Mouse (Mus musculus) ES-Bruce4 (cell line): ENCODE data around the gene Mars.

ENCODE experiments used
- CTCF ChIP-seq: IDR thresholded peaks from one replicate; pipeline ENCODE4 v1.8.1; 2011; ENCODE audit warnings: low read depth, low read length
- EP300 ChIP-seq: IDR thresholded peaks from 2 replicates; pipeline ENCODE4 v1.6.1; 2011; ENCODE audit warnings: low read depth, low read length; ENCODE audit not compliant: insufficient read depth
- POLR2A ChIP-seq: IDR thresholded peaks from one replicate; pipeline ENCODE4 v1.8.1; 2011; ENCODE audit warnings: low read length; ENCODE audit not compliant: insufficient read depth

GRCm38 (mm10) chr10:127250810-127251209 lies 60.8 kb downstream of the Mars start:
- no peak for TF ChIP-seq CTCF
- TF ChIP-seq EP300, result no peak
- no peak for TF ChIP-seq POLR2A
